Mouse (Mus musculus) ES-E14 (cell line): ENCODE results near the gene Phldb3. TPM values are rescaled to one million over a fixed set of nuclear protein-coding genes. Genes with fewer than 3 reads are reported as not detected.

Experiments
- DNase-seq: peaks from one replicate; pipeline ENCODE4 v3.0.0-alpha.2; 2013; ENCODE audit warnings: low read depth, low spot score
- H3K27ac ChIP-seq: 2 replicates; pipeline ENCODE4 v1.5.1; 2012; ENCODE audit warnings: low read depth, mild to moderate bottlenecking, low read length, moderate library complexity, mixed read lengths; ENCODE audit not compliant: poor library complexity, insufficient read depth, severe bottlenecking
- H3K36me3 ChIP-seq: 2 replicates; pipeline ENCODE4 v1.6.1; 2012; ENCODE audit warnings: mild to moderate bottlenecking, low read length, moderate library complexity, mixed read lengths; ENCODE audit not compliant: control insufficient read depth, poor library complexity, insufficient read depth, severe bottlenecking
- H3K4me1 ChIP-seq, 2 experiments: fragments of 150-350 bp in 1 of 2; sonication (generic) in 1 of 2; 2 replicates each; pipeline ENCODE4 v1.6.1; 2012; ENCODE audit warnings: low read length in 2 of 2, mild to moderate bottlenecking in 1 of 2, mixed read lengths in 1 of 2; ENCODE audit not compliant: control insufficient read depth in 2 of 2, insufficient read depth in 2 of 2, poor library complexity in 1 of 2
- H3K4me3 ChIP-seq, 2 experiments: fragments of 150-350 bp in 1 of 2; sonication (generic) in 1 of 2; 2 replicates each; pipeline ENCODE4 v1.5.1; 2012; ENCODE audit warnings: low read length in 2 of 2, low read depth in 1 of 2, mild to moderate bottlenecking in 1 of 2, mixed read lengths in 1 of 2; ENCODE audit not compliant: insufficient read depth in 1 of 2, poor library complexity in 1 of 2, severe bottlenecking in 1 of 2
- H3K9ac ChIP-seq: 2 replicates; pipeline ENCODE4 v1.6.1; 2012; ENCODE audit warnings: low read depth, mild to moderate bottlenecking, low read length, mixed read lengths; ENCODE audit not compliant: poor library complexity, insufficient read depth, severe bottlenecking
- H3K9me3 ChIP-seq: fragments of 150-350 bp; sonication (generic); 2 replicates; pipeline ENCODE4 v1.6.1; 2012; ENCODE audit warnings: low read depth, mild to moderate bottlenecking, low read length; ENCODE audit not compliant: control insufficient read depth, insufficient read depth
- CHD2 ChIP-seq: IDR thresholded peaks from 2 replicates; pipeline ENCODE4 v1.6.1; 2014; ENCODE audit warnings: mild to moderate bottlenecking, low read depth, low read length, inconsistent platforms
- HCFC1 ChIP-seq: IDR thresholded peaks from 2 replicates; pipeline ENCODE4 v1.6.1; 2012; ENCODE audit warnings: low read length, inconsistent platforms, borderline replicate concordance; ENCODE audit not compliant: insufficient read depth
- MAFK ChIP-seq: IDR thresholded peaks from 2 replicates; pipeline ENCODE4 v1.6.1; 2014; ENCODE audit warnings: mild to moderate bottlenecking, low read depth, low read length, inconsistent platforms; ENCODE audit not compliant: insufficient read depth
- ZC3H11A ChIP-seq: IDR thresholded peaks from 2 replicates; pipeline ENCODE4 v1.6.1; 2012; ENCODE audit warnings: low read depth, mild to moderate bottlenecking, inconsistent platforms, low read length, borderline replicate concordance
- ZNF384 ChIP-seq: IDR thresholded peaks from 2 replicates; pipeline ENCODE4 v1.6.1; 2012; ENCODE audit warnings: low read depth, low read length, inconsistent platforms
- in situ Hi-C, 2 experiments: fragments of 600-800 bp; cut with MboI; formaldehyde crosslinking; loops; one replicate each; pipeline ENCODE4 v1.15.1; 2025; ENCODE audit warnings: low sequenced_read_pairs in 2 of 2, inconsistent platforms in 1 of 2; ENCODE audit not compliant: unreplicated experiment in 2 of 2
- total RNA-seq: library from RNA; depleted of rRNA; stranded (reverse); fragments of 300-350 nt; gene quantifications from 2 replicates; pipeline ENCODE4 v1.2.3, GENCODE M21; 2012

The Phldb3 gene
- total RNA-seq, 1 experiment, result 1.5 TPM

- H3K9me3 ChIP-seq, result no peaks in the 10 kb centered on the region
- no peak overlapping the region for H3K27ac ChIP-seq
- peak overlapping the region; percentile 46 to 62 for H3K4me3 ChIP-seq
- in situ Hi-C loops, result no loop called here
- TF ChIP-seq HCFC1, result no peak
- no peak for TF ChIP-seq MAFK
- no peak for TF ChIP-seq ZNF384
- no peak for TF ChIP-seq ZC3H11A
- no peak for TF ChIP-seq CHD2
- no peaks in the 10 kb centered on the region for H3K36me3 ChIP-seq
- H3K9ac ChIP-seq, result no peak overlapping the region
- peaks cover 0 to 12% of the 10 kb centered on the region in 2 experiments; a peak in 2 of 4 replicates for H3K4me1 ChIP-seq
- no peak for DNase-seq
Measured at GRCm38 (mm10) chr7:24638026-24638856, 27.7 kb downstream of the Phldb3 start.

- no peak overlapping the region for H3K4me3 ChIP-seq
- H3K27ac ChIP-seq, result no peak overlapping the region
- no peak overlapping the region for H3K9ac ChIP-seq
- H3K36me3 ChIP-seq, result no peaks in the 10 kb centered on the region
- DNase-seq, result no peak
- TF ChIP-seq MAFK, result no peak
- no peak for TF ChIP-seq HCFC1
- no peaks in the 10 kb centered on the region for H3K9me3 ChIP-seq
- in situ Hi-C loops, result no loop called here
- peaks cover 0 to 12% of the 10 kb centered on the region in 2 experiments; a peak in 2 of 4 replicates for H3K4me1 ChIP-seq
Measured at GRCm38 (mm10) chr7:24640450-24640849, 29.9 kb downstream of the Phldb3 start.

- Histone ChIP-seq H3K36me3 (no peaks in the 10 kb centered on the region), H3K4me3 (no peak overlapping the region), H3K27ac (no peak overlapping the region), H3K4me1 (peaks cover 0 to 6% of the 10 kb centered on the region in 2 experiments; a peak in 2 of 4 replicates), H3K9ac (no peak overlapping the region), H3K9me3 (no peaks in the 10 kb centered on the region)
- in situ Hi-C loops, result no loop called here
- no peak for DNase-seq
- TF ChIP-seq ZC3H11A (no peak), ZNF384 (no peak), HCFC1 (no peak), MAFK (no peak), CHD2 (no peak)
Measured at GRCm38 (mm10) chr7:24642491-24642890, 31.9 kb downstream of the Phldb3 start.

GRCm38 (mm10) chr7:24644492-24644891 lies 33.9 kb downstream of the Phldb3 start:
- H3K4me3 ChIP-seq, result no peak overlapping the region
- in situ Hi-C loops, result no loop called here
- no peak for DNase-seq
- H3K4me1 ChIP-seq, result no peaks in the 10 kb centered on the region
- no peaks in the 10 kb centered on the region for H3K9me3 ChIP-seq
- H3K27ac ChIP-seq, result no peak overlapping the region
- H3K36me3 ChIP-seq, result no peaks in the 10 kb centered on the region
- TF ChIP-seq ZNF384 (no peak), MAFK (no peak), HCFC1 (no peak), CHD2 (no peak)
- no peak overlapping the region for H3K9ac ChIP-seq
